Mouse (Mus musculus) adipose tissue, adult 10 weeks (tissue): ENCODE measurements around the gene Kif5a. TPM values are rescaled to one million over a fixed set of nuclear protein-coding genes. Genes with fewer than 3 reads are reported as not detected.

ENCODE experiments used
- polyA plus RNA-seq: library from polyadenylated mRNA; stranded (reverse); fragments of 350-450 nt; fragmentation: Illumina TruSeq; extraction: RNeasy Lipid Tissue Mini Kit (QIAGEN cat#74804); gene quantifications from one replicate; pipeline ENCODE4 v1.2.3, GENCODE M21; 2014; ENCODE audit warnings: low read depth, low replicate concordance

Kif5a gene
- 2.7 TPM for polyA plus RNA-seq

DNA sequence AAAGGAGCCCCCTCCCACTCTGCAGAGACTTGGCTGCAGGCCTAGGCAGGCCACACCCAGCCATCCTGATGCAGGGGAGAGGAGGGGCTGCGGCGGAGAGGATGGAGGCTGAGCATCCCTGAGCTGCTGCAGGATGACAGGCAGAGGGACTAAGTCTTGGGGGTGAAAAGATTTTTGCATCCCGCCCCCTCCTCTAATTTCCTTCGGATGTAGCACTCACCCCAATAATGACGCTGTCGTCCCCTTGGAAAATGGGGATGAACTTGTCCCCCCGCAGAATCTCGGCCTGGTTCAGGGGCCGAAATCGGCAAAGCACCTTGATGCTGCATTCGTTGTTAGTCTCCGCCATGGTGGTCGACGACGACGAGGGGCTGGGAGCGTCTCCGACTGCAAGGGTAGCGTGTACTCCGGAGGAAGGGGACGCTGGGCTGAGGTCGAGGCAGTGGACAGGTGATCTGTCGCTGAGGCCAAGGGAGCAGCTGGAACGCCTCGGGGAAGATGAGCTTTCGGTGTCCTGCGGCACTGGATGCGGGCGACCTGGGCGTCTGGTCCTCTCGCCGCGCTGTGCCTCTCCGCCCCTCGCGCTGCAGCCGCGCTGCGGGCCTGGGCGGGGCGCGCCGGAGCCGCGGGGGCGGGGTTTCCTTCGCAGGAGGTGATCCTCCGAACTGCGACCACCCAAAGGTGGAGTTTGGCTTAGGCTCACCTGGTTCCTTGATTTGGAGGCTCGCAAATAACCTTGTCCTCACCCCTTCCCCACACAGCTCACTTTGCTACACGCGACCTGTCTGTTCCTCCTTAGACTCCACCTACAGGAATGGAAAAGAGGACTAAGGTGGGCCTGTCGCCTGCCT lies at the start of gene Kif5a:
Kif5a (minus strand) TSS at position 801 of the 851 bp plus-strand sequence.

DNA sequence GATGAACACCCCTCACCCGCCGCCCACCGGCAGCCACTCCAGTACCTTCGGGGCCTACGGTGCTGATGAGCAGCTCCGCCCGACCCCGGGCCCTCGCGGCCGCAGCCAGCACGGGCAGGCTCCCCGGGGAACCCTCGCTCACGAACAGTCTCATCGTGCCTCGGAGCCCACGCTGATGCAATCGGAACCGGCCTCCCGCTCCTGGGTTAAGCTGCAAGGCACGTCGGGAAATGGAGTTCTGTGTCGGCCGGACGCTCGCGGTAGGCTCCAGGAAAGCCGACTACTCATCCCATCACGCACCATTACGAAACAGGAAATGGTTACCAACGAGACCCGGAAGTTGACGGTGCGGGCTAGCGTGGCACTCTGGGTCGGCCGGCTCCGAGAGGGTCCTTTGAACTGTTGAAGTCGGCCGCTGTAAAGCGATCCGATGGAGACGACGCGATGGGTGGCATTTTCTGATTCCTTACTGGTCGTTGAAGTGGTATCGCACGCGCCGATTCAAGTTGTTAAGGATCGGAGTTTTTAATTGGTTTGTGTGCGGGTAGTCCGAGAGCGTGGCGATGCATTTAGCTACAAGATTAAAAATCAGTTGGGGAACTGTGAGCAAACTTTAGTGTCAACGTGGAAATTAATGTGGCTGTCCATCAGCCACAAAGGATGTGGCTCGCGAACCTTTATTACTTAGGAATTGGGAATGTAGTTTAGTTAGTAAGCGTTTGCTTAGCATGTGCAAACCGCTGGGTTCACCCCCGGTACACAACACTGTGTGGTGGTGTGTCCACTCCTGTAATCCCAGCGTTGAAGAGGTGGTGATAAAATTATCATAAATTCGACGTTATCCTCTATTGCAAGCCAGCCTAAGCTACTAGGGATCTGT lies 48.6 kb upstream of the Kif5a start, which contains the start of gene Mars:
Mars (minus strand) TSS at position 311 of the 880 bp plus-strand sequence.

DNA sequence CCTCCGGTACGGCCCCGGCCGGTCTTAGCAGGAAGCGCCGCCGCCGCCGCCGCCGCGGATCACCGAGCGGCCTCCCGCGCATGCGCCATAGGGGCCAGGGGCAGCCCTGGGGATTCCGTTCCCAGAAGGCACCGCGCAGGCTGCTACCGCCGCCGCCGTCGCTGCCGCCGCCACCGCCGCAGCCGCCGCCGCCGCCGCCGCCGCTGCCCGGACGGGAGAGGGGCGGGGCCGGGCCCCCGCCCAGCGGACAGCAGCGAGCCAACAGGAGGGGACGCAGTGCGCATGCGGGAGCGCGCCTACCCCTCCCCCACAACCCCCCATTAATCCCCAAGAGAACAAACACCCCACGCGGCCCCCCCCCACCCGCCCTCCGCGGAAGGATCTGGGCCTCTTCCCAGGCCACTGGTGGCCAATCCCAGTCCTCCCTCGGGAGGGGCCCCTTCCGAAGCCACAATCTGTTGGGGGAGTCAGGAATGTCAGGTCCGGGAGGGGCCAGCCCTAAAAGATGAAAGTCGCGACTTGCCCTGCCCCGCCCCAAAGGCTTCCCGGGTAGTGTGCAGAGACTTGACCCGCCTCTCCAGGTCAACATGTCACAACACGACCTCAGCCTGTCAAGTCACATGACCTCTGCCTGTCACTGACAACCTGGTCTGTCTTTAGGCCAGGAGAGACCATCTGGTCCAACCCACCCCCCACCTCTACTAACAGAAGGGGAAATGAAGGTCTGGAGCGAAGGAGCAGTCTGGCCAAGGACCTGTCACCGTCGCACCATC lies 25.8 kb upstream of the Kif5a start, which contains the start of gene Mbd6:
Mbd6 (minus strand) TSS at position 219 of the 773 bp plus-strand sequence.

DNA sequence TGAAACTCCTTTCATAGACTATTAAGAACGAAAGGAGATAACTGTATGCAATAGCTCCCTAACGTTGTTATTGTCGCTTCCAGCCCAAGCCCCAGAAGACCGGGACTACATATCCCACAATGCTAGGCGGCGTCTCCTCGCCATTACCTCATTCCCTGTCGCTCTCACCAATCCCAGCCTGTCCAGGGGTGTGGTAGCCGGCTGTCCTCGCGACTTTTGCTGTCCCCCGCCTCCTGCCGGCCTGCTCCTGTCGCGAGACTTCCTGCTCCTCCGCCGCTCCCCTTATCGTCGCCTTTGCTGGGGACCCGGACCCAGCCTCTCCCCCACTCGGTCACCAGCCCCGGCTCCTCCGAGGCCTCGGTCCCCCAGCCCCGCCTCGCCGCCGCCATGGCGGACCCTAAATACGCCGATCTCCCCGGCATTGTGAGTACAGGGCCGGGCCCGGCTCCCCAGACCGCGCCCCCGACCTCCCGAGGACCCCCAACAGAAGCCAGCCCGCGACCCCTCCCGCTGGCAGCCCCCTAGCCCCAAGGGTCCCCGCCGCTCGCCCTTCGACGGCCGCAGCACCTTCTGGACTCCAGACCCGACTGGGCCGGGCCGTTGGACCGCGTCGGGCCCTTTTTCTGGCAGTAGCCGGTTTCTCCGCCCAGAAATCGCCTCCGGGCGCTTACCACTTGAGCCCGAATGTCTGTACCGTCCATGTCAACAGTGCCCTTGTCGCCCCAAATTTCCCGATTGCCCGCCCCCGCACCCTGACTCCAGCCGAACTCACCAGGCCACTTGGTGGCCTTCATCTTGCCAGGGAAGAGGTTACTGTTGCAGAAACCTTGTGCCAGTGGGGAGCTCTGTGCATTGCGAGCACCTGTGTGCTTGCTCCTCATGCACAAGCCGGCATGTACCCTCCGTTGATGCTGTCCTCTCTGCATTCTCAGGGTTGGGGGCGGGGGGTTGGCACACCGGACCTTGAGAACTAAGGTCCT lies 3.3 kb upstream of the Kif5a start, which contains the start of gene Dctn2:
Dctn2 (plus strand) TSS at position 257 of the 980 bp plus-strand sequence.

DNA sequence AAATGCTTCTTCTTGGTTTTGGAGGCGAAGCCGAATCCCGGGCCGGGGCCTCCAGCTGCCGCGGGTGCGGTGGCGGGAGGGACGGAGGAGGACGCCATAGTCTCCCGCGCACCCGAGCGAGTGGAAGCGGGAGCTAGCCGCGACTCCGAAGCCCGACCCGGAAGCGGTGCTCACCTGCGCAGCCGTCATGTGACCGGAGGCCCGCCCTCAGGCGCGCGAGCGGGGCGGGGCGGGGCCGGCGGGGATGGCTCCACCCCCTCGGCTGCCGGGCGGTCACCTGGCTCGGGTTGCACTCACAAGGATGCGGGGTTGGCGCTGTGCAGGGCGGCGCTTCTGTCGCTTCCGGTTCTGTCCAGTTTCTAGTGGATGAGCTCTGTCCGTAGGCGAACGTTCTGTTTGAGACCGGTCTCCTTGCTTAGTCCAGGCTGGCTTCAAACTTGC lies 51.7 kb downstream of the Kif5a start, which contains the start of gene Pip4k2c:
Pip4k2c (minus strand) TSS at position 172 of the 441 bp plus-strand sequence.

DNA sequence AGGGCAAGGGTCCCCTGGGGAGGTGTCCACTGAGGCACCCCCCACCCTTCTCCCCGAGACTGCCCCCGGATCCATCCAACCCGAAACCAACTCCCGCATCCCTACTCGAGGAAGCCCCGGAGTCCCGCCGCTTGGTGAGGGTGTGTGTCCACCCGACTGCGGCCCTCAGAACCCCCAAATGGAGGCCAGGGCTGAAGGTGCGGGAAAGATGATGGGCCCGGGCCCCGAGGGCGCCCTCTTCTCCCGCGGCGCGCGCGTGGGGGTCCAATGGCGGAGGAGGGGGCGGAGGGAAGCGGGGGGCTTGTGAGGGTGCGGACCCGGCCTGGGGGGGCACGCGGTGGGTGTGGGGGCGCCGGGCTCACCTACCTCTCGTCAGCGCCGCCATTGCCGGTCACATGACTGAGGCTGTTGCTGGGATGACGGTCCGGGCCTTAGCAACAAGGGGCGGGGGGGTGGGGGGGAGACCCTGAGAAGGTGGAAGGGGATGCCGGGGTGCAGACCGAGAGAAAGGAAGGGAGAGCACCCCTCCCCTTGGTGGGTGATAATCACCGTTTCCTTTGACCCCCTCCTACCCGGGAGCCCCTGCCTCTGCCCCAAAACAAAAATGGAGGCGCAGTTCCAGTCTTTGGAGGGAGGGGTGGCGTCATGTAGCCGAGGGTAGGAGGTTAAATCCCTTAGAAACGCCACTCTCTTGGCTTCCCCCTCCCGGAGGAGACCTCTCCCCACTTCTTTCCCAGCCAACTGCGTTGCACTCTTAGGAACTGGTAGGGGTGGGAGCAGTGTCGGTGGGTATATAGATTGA lies 67.6 kb downstream of the Kif5a start, which contains the start of gene Dtx3:
Dtx3 (minus strand) TSS at position 401 of the 802 bp plus-strand sequence.

DNA sequence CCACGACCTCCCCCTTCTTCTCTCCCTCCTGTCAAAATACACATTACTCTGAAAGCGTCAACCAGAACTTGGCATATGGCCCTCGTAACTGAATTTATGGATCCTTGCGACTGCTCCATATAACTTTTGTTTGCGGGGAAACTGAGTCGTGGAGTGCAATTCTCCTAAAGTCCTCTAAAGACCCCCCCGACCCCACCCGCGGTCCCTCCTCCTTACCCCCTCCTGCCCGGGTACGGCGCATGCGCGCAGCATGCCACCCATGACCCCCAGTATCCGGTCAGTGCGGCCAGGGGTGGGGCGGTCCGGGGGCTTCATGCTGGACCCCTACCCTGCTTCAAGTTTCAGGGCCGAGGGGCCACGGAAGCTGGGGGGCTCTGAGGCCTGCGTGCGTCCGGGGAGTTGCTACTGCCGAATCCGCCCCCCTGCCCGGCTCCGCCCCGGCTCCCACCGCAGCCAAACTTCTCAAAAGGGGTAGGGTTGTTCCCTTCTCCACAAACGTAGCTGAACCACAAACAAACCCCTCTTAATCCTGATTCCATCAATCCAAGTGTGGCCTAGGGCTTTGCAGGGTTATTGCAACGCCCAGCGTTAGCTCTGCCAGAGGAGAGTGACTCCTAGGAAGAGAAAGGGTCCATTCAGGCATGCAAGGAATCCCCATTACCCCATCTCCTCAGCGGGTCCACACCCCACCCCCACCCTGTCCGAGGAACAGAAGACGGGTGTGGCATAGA lies 73.3 kb downstream of the Kif5a start, which contains the start of gene Arhgef25:
Arhgef25 (minus strand) TSS at position 433 of the 731 bp plus-strand sequence.

DNA sequence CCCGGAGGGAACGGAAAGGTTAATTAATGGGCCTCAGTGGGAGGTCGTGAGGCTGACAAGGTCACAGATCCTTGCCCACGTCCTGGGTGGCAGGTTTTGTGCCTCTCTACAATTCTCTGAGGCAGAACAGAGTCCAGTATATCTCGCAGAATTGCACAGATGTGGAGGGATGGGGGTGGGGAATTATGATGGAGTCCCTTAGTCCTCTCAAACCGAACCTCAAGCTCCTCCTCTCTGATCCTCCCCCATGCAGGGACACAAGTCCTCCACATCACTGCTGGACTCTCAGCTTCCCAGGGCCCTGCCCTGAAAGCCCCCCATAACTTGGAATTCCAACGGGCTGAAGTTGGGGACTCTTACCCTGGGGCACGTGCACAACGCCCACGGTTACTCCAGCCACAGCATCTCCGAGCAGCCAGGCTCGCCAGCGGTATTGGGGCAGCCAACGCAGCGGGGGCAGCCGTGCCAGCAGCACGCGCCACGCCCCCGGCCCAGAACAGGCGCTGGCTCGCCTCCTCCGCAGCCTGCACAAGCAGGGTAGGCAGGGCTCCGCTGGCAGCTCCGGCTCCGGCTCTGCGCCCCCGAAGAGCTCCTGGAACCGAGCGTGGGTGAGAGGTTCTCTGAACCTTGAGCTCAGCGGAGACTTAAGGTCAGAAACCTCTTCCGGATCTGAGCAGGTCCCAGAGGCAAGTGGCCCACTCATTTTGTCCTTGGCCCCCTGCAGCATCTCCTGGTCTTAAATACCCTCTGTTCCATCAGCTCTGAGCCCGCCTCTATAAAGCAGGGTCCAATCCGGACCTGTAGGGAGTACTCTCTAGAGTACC lies 83.1 kb downstream of the Kif5a start, which contains the start of gene Slc26a10:
Slc26a10 (minus strand) TSS at position 775 of the 824 bp plus-strand sequence.

Other genes starting within 250 kb of the Kif5a start
- gene Tsfm, start 232.5 kb downstream of the Kif5a start, polyA plus RNA-seq: 25.2 TPM
- 26.8 TPM for gene Mettl1, start 221.9 kb downstream of the Kif5a start, polyA plus RNA-seq
- gene Eef1akmt3, start 221.8 kb downstream of the Kif5a start, polyA plus RNA-seq: 0.53 TPM
- gene Cyp27b1, start 215.1 kb downstream of the Kif5a start, polyA plus RNA-seq: 0.27 TPM
- 6.8 TPM for gene March9, start 203.2 kb downstream of the Kif5a start, polyA plus RNA-seq
- gene Cdk4, start 199.8 kb downstream of the Kif5a start, polyA plus RNA-seq: 186 TPM
- 87.3 TPM for gene Tspan31, start 193.1 kb downstream of the Kif5a start, polyA plus RNA-seq
- 3.9 TPM for gene Agap2, start 188.1 kb downstream of the Kif5a start, polyA plus RNA-seq
- 160 TPM for gene Os9, start 142.2 kb downstream of the Kif5a start, polyA plus RNA-seq
- 73.3 TPM for gene B4galnt1, start 98.1 kb downstream of the Kif5a start, polyA plus RNA-seq
- gene Slc26a10, start 82.7 kb downstream of the Kif5a start, polyA plus RNA-seq: 1.5 TPM
- 29.2 TPM for gene Arhgef25, start 73.3 kb downstream of the Kif5a start, polyA plus RNA-seq
- gene Dtx3, start 67.6 kb downstream of the Kif5a start, polyA plus RNA-seq: 73.3 TPM
- 87.8 TPM for gene Pip4k2c, start 51.8 kb downstream of the Kif5a start, polyA plus RNA-seq
- gene Dctn2, start 3.0 kb upstream of the Kif5a start, polyA plus RNA-seq: 189 TPM
- 36.5 TPM for gene Mbd6, start 25.7 kb upstream of the Kif5a start, polyA plus RNA-seq
- 41.3 TPM for gene Mars, start 48.4 kb upstream of the Kif5a start, polyA plus RNA-seq
- gene Arhgap9, start 58.6 kb upstream of the Kif5a start, polyA plus RNA-seq: 9.8 TPM
- gene Gli1, start 78.6 kb upstream of the Kif5a start, polyA plus RNA-seq: 9.5 TPM
- gene Inhbe, start 91.1 kb upstream of the Kif5a start, polyA plus RNA-seq: not detected
- gene Inhbc, start 107.1 kb upstream of the Kif5a start, polyA plus RNA-seq: not detected
- 70.1 TPM for gene R3hdm2, start 117.0 kb upstream of the Kif5a start, polyA plus RNA-seq
- gene Stac3, start 238.3 kb upstream of the Kif5a start, polyA plus RNA-seq: 2.2 TPM